Mouse (Mus musculus): ENCODE data around the gene Hpca. TPM values are rescaled to one million over a fixed set of nuclear protein-coding genes. Genes with fewer than 3 reads are reported as not detected.

The Hpca gene
- total RNA-seq, 4 experiments from 2014 or later: 0.22 to 0.44 (median 0.33) TPM; not detected in 1

DNA sequence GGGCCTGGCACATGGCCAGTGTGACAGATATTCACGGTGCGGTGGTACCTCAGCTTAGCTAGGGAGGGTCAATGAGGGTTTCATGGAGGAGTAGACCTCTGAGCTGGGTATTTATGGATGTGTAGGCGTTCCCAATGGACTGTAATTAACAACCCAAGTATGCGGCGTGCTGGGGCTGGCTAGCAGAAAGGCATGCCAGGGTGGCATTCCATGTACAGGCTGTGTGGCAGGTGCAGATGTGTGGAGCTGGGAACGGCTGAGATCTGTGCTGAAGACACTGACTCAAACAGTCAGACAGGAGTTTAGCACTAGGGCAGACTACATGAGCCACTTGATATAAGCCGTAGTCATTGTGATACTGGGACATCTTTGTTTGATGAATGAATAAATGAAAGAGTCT lies 13.2 kb downstream of the Hpca start:
- no peak for DNase-seq (ENCODE audit: low spot score)

DNA sequence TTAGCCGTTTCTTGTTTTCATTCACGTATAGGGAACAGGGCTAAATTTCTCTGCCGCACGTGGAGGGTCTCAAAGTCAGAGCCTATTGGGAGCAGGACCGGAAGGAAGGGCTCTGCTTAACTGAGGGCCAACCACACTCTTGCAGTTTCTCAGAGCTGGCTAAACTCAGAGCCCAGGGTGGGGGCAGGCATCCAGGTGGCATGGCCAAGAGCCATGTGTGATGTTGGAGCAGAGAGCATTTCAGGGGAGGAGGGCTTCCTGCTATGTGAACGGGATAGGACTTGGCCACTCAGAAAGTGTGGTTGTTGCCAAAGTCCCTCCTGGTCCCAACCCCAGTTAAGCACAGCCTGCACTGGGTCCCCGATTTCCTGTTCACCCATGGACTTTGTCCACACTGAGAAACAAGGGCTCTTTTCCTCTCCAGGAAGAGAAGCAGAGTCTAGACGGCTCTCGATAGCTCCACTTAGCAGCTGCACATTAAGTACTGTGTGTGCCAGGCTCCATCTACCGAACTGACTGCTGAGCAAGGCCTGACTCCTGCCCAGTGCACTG lies 14.4 kb downstream of the Hpca start:
- DNase-seq (ENCODE audit: low spot score): no peak

DNA sequence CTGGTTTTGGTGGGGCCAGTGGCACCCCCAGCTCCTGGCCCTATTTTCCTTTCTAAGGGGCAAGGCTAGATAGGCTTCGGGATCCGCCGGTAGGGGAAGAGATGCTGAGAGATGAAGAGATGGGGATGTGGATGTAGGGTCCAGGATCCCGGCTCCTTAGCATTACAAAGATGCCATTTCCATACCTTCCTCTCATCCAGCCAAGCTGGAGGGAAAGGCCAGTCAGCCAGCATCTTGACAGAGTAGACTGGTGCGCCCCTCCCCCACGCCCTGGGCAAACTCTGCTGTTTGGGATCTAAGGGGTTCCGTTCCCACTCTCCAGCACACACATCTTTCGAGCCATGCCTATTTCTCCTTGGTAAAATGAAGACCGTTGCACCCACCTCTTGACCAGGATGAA lies 15.8 kb downstream of the Hpca start:
- no peak for DNase-seq (ENCODE audit: low spot score)

DNA sequence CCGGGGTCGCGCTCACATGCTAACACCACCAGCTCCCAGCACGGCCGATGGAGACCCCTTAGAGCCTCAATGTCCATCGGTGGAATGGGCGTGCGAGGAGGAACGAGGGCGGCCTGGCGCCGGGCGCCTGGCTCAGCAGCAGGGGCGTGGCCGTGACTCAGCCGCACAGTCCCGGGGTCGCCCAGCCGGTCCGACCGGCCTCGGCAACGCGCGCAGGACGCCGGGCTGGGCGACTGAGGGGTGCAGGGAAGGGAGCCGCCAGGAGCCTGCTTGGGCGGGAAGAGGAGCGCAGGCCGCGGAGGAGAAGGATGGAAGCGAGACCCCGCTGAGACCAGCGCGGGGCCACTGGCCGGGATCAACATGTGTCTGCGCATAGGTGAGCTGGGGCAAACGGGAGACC lies 16.5 kb downstream of the Hpca start, which contains the start of gene Tmem54:
Gene Tmem54 (plus strand): TSS at position 193 of the 400 bp plus-strand sequence.
- DNase-seq (ENCODE audit: low spot score): no peak

DNA sequence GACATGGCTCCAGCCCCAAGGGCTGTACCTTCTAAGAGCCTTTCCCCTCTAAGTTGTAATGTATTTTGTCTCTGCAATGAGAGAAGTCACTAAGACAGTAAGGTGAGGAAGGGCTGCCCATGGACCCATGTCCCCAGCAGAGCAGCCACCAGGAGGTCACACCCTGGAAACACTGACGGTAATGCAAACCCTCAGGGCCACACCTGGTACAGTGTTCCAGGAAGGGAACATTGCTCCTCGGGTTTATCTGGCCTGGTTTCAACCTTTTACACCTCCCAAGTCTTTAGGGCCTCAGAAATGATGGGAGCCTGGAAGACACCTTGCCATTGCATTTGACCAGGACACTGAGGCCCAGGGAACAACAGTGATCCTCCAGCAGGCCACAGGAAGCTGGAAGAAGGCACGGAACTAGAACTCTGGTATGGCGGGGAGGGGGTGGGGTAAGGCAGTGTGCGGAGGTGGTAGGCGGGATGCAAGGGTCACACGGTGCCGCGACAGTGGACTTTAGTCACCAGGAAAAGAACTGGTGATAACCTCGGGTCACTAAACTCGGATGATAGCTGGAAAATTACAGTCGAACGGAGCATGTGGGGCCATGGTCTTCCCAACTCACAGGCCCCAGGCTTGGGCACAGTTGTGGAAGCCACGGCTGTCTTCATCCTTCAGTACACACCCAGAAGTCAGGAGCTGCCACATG lies 19.6 kb downstream of the Hpca start:
- no peak for DNase-seq (ENCODE audit: low spot score)

DNA sequence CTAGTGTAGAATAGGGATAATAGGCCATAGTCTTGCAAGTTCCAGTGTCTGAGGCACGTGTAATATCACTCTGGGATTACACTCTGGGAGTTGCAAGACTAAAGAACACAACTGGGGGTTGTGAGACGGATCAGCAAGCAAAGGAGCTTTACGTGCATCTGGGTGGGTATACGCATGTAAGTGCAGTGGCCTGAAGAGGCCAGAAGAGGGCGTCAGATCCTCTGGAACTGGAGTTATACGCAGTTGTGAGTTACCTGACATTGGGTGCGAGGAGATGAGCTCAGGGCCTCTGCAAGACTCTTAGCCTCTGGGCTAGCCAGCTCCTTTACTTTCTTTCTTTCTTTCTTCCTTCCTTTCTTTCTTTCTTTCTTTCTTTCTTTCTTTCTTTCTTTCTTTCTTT lies 24.8 kb downstream of the Hpca start:
- DNase-seq (ENCODE audit: low spot score): no peak

DNA sequence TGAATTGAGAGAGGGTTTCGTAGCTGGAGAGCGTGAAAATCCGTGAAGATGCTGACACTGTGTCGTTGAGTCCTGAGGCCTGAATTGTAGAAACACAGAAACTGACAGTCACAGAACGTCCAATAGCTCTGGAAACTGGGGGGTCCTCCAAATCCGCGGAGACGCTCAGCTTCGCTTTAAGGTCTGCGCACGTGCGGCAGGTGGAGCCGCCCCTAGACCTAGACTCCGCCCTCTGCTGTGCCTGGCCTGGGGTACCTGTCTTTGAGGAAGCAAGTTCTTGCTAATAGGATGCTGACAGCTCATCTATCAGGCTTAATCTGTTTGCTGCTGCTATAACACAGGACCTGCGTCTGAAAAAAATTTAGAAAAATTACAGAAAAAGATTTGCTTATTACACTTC lies 26.6 kb downstream of the Hpca start:
- DNase-seq (ENCODE audit: low spot score): no peak

DNA sequence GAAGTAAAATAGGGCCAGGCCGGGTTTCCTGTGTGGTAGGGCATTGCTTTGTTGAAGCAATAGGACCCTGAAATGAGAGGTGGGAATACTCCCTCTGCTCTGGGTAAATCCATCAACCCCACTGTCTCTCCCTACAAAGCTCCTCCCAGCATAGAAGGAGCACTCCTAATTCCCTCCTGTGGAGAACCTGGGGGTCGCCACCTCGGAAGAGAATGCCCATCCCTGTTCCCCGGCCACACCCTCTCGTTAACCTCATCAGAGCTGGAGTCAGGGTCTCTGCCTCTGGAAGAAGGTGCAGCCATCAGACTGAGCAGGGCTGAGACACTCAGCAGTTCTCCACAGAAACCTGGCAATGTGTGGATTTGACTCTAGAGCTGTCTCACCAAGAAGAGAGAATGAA lies 34.0 kb downstream of the Hpca start:
- DNase-seq (ENCODE audit: low spot score): no peak

DNA sequence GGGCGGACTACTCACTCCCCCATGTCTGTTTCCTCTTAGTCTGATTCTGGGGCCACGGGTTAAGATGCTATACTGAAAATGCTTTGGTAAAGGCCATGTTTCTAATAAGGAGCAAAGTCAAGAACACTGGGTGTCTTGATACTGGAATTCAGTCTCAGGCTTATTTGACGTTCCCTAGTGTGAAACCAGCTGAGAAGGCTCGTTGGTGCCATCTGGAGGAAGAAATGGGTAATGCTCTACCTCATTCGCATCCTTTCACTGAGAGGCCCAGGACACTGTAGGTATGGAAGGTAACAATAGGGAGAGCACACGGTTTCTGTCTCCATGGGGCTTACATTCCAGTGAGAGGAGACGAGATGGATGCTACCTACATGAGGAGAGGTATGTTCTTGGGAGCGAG lies 35.8 kb downstream of the Hpca start:
- DNase-seq (ENCODE audit: low spot score): peak; percentile 78

DNA sequence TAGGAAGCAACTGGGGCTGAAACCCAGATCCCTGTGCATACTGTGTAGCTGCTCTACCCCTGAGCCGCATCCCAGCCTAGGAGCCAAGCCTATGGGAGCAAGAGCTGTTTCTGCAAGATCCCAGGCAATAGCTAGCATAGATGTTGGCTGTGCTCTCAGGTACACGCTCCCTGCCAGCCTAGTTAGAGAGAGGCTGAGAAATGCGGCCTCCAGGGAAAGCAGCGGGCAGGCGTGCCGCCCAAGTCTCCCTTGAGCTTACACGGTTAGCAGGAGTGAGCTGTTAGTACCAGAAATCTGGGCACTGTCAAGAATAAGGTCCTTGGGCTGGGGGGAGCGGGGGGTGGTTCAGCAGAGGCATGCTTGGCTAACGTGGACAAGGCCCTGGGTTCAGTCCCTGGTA lies 36.9 kb downstream of the Hpca start:
- no peak for DNase-seq (ENCODE audit: low spot score)

DNA sequence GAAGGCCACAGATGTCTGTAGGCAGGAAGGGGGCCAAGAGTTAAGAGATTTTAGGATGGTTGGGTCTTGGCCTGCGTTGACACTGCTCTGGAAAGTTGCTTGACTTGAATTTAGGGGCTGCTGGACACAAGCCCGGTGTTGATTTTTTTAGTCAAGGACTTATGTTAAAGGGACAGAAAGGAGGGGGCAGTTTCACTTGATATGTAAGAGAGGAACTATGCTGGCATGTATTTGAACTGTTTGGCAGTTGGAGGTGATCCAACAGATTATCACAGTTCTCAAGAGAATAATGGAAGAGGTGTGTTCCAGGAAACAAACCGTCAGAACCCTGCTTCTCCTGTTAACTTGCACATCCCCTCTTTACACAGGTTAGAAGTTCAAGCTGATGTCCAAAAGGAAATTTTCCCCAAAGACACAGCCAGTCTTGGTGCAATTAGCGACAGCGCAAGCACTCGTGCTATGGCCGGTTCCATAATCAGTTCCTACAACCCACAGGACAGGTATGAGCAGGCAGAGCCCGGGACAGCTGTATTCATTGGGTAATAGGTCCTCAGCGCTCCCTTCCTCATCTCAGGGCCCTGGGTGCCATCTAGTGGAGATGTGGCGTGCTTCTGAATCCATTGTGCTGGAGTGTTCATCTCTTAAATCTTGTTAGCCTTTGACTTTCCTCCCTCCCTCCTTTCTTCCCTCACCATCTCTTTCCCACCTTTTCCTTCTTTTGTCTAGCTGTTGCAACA lies 39.3 kb downstream of the Hpca start:
- DNase-seq (ENCODE audit: low spot score): peak; percentile 57

DNA sequence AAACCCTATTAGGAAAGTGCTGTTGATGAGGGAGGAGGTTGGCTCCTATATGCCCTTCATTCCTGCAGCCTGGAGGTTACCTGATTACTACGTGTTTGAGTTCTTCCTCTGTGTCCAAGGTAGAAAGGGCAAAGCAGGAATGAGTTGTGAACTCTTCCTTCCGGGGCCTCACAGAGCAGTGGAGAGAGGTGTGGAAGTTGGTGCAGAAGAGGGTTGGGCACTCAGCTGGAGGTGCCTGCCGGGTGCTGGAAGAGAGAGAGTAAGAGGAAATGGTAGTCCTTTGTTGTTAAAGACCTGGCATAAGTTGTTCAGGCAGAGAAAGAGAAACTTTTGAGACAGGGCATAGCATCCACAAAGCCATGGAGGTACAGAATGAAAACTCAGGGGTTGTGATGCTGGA lies 39.9 kb downstream of the Hpca start:
- no peak for DNase-seq (ENCODE audit: low spot score)

DNA sequence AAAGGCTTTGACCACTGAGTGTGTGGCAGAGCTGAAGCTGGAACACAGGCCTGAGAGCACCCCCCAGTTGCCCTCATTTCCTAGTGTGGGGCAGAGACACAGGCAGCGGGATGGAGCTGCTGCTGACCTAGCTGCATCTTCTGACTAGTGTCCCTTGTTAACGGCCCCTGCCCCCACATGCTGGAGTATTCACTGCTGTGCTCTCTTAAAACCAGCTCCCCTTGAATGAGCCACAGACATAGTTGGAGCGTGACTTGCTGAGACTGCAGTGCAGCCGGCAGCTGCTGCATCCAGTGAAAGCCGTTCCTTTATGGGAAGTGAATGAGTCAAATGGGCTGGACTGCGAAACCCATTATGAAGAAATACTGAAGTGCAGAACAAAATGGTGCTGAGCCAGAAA lies 40.3 kb downstream of the Hpca start:
- DNase-seq (ENCODE audit: low spot score): peak; percentile 27

DNA sequence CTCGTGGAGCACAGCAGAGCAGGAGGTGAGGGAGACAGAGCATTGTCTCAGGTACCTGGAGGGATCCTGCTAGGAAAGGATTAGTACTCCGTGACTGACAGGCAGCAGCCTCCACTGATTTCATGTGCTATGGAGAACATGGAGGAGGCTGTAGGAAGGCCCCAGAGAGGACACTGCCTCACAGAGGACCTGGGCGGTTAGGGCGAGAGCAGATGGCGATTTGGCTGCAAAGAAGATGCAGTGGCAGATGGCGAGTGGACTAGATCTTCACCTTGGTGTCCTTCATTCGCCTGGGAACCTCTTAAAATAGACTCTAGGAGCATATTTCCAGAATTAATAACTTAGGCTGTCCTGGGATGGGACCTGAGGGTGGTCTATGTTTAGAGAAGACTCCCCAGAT lies 40.8 kb downstream of the Hpca start:
- DNase-seq (ENCODE audit: low spot score): no peak

DNA sequence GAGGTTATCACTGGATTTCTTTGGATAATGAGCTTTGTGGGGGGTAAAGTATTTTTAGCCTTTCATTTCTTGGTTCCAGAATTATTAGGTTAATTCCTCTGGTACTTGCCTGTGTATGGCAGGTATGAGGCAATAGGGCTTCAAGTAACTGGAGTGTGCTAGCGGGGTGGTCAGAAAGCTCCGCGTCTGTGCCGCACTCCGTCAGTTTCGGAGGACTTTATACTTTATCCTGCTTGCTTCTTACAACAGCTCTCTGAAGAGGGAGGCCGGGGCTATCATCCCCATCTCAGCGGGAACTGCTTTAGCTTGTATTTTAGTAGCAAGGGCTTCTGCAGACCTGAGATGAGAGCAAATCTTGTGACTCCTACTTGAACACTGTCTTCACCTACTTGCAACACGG lies 42.7 kb downstream of the Hpca start:
- no peak for DNase-seq (ENCODE audit: low spot score)

DNA sequence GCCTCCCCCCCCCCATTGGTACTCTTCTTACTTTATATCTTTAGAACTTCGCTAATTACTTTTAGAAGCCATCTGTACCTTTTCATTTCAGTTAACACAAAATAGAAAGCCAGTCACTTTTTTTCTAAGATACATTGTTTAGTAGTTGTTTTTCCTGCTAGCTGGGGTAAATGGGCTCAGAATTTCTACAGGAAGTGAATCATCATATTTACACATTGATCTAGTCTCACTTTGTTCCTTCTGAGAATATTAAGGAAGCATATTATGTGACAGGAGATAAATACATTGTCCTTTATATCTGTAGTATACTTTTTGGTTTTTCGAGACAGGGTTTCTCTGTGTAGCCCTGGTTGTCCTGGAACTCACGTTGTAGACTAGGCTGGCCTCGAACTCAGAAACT lies 53.0 kb downstream of the Hpca start:
- no peak for DNase-seq (ENCODE audit: low spot score)

DNA sequence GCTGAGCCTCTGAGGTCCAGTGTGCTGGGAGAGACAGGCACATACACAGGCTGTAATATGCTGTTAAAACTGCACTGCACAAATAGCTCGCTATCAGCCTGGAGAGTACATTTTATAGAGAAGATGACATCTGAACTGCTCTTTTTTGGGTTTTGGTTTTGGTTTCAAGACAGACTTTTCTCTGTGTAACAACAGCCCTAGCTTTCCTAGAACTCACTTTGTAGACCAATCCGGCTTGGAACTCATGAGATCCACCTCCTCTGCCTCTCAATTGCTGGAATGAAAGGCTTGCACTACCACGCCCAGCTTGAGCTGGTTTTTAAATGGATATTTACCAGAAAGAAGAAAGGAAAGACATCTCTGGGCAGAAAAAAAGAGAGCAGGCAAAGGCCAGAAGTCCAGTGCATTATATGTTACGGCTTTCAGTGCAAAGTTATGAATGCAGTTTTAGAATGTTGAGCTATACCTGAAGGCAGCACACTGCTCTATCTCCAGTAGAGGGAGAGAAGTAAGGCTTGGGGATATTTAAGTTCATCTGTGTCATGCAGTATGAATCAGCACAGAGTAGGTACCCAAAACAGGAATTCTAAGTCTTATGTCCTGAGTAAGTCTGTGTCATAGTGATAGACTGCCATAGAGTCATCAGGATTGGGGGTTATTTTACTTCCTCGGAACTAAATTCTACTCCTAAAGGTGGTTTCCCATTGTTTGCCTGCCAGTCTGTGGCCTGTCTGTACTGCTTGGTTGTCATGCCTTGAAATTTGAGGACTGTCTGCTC lies 54.0 kb downstream of the Hpca start:
- DNase-seq (ENCODE audit: low spot score): no peak

DNA sequence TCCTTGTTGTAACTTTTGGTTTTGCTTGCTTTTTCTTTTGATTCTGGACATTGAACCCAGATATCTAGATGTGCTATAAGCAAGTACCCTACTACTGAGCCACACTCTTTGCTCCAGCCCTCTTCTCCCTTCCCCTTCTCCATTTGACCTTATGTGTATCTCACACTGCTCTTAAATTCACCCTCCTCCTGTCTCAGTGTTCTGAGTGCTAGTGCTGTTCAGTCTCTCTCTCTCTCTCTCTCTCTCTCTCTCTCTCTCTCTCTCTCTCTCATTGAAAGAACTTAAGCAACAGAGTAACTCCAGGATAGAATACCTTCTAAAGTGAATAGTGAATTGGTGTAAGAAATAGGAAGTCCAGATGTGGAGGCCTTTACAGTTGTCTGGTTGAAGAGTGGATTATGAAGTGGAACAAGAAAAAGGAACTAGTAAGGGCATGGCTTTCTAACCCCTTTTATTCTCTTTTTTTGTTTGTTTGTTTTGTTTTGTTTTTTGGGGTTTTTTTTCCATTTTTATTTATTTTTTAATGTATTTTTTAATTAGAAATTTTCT lies 56.1 kb downstream of the Hpca start:
- DNase-seq (ENCODE audit: low spot score): no peak

DNA sequence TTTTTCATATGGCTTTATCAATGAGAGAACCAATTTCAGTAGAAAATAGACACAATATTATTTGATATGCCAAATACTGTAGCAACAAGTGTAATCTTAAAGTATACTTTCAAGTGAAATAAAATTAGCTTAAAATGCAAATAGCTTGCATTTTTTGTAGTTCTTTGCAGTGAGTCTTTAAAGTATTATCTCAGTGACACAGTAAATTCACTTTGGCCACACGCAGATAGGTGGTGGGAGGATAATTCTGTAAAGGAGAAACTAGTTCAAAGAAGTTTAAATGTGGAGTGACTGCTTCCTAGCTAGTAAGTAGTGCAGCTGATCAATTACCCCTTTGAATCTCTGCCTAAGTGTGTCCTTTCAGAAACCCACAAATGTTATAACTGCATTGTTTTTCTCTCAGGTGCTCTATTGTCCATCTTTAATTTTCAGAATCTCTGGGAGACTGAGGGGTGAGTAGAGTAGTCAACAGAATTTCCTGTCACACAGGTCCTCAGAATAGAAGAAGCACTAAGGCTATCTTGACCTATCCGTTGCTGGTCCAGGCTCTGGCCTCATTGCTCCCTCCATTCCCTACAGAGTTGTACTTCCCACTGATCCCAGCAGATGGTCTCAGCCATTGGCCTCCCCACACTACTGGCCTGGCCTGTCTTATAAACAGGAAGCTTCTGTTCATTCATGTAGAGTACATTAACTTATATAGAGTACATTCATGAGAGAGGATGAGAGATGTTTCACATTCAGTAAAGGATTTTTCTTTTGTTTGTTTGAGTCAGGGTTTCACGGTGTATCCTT lies 59.4 kb downstream of the Hpca start:
- no peak for DNase-seq (ENCODE audit: low spot score)

Measured in heart, adult 8-10 months (tissue).